ENCODE assay signal across 8 mouse cellular contexts in genomic region chr5:91402339-91403211, GRCm38 (mm10). TPM values are rescaled to one million over a fixed set of nuclear protein-coding genes. Genes with fewer than 3 reads are reported as not detected.
DNase-seq lines count a peak whose midpoint lies in the region; ATAC-seq lines count a peak whose summit lies in the region.

Gene Btc, minus strand, starts transcription at chr5:91402994.

- ATAC-seq in megakaryocyte-erythroid progenitor cell, adult 5-6 weeks (replicated peaks; ENCODE audit: low FRiP score, low TSS enrichment, poor library complexity, severe bottlenecking), result peak; percentile 89

- DNase-seq in Muller cell, postnatal 12 days (ENCODE audit: inconsistent ontology term), result peak; percentile 78
- DNase-seq in cerebellum, postnatal 36 days, result peak; percentile 12 to 14
- DNase-seq in gastrocnemius, postnatal 10 days, result peak; percentile 79
- peak; percentile 35 for DNase-seq in induced T-regulatory cell, adult 2 months (ENCODE audit: low read depth)
- DNase-seq in left cerebral cortex, postnatal 14 days (ENCODE audit: low spot score in 2 of 2), result peak; percentile 25 to 52
- DNase-seq in right cerebral cortex, postnatal 10 days (ENCODE audit: low spot score in 2 of 2), result peak; percentile 39 to 58
- DNase-seq in urinary bladder, postnatal 25 days (ENCODE audit: low spot score), result peak; percentile 56

- intact Hi-C loops in left cerebral cortex, postnatal 14 days (cut with DNase I), result no loop called here

RNA-seq across cellular contexts. Expression of gene Btc, which starts in this region (rescaled TPM):
- total RNA-seq in gastrocnemius, postnatal 10 days (2021), result under 1 TPM; 0.29 to 0.42 TPM
- total RNA-seq in left cerebral cortex, postnatal 14 days (2021), result under 1 TPM; 0.37 to 0.49 TPM
- 1.1 and 1.9 TPM in 2 replicates for total RNA-seq in megakaryocyte-erythroid progenitor cell, adult 5-6 weeks (2014; fragmentation: Nextera tagmentation)
- 1.4 TPM in 1 of 2 replicates, not detected in the other for total RNA-seq in megakaryocyte-erythroid progenitor cell, adult 5-6 weeks (2017)

Comparison
In these comparisons a context has a peak if more than half of its experiments do, and no peak if none do; other contexts are left out.
1. Peak in every context shown above with its lines: DNase-seq and ATAC-seq.
2. Peak in DNase-seq in gastrocnemius, postnatal 10 days; RNA of the gene not detected or under 1 TPM.
3. Peak in DNase-seq in left cerebral cortex, postnatal 14 days; RNA of the gene not detected or under 1 TPM.
4. DNase-seq: peak in every context shown above with its lines; median percentile 79 in gastrocnemius, postnatal 10 days; 78 in Muller cell, postnatal 12 days; 56 in urinary bladder, postnatal 25 days; 48 in right cerebral cortex, postnatal 10 days; 38 in left cerebral cortex, postnatal 14 days; 35 in induced T-regulatory cell, adult 2 months; 13 in cerebellum, postnatal 36 days.